ENCODE assay signal across 13 mouse cellular contexts in genomic region chr19:46028747-46029320, GRCm38 (mm10). TPM values are rescaled to one million over a fixed set of nuclear protein-coding genes. Genes with fewer than 3 reads are reported as not detected.
DNase-seq lines count a peak whose midpoint lies in the region; ATAC-seq and TF ChIP-seq lines count a peak whose summit lies in the region.
"Had no signal": no experiment of that assay in that cellular context is flagged by ENCODE, and none has a peak within 500 bp of the region (broad histone marks: within the 10 kb centered on the region; RNA-seq: fewer than 3 reads in every experiment).

No protein-coding gene starts in this region.

- peak; percentile 41 for TF ChIP-seq RAD21 in CH12.LX (IDR thresholded peaks at IDR 0.05; ENCODE audit: low read depth, low read length)

- H3K4me1 ChIP-seq in CH12.LX (ENCODE audit: control insufficient read depth in 1 of 2, insufficient read depth in 2 of 2): no peaks in the 10 kb centered on the region
- no peaks in the 10 kb centered on the region for H3K4me1 ChIP-seq in cortical plate, adult 2 months (ENCODE audit: control insufficient read depth, insufficient read depth, low read length)
- H3K4me1 ChIP-seq: embryonic facial prominence, embryonic 12.5 days; hindbrain, embryonic 15.5 days had no signal

- H3K9ac ChIP-seq in CH12.LX (ENCODE audit: insufficient read depth, low read depth): no peak overlapping the region
- H3K9ac ChIP-seq: embryonic facial prominence, embryonic 12.5 days; hindbrain, embryonic 15.5 days; limb, embryonic 13.5 days had no signal

- TF ChIP-seq POLR2A in CH12.LX (IDR thresholded peaks at IDR 0.05; ENCODE audit: low read depth, low read length): no peak
- TF ChIP-seq POLR2A in cortical plate, adult 2 months (IDR thresholded peaks at IDR 0.05; ENCODE audit: extremely low read depth, insufficient read depth, low read length): no peak

- H3K36me3 ChIP-seq in CH12.LX (replicated peaks in 1 of 2; ENCODE audit: control insufficient read depth in 1 of 2, insufficient read depth in 1 of 2, low read length in 1 of 2): peaks cover 23 to 39% of the 10 kb centered on the region in 2 experiments

- no peak overlapping the region for H3K27ac ChIP-seq in left cerebral cortex, adult 2 months
- no peak overlapping the region for H3K27ac ChIP-seq in CH12.LX (ENCODE audit: insufficient read depth, low read depth)
- H3K27ac ChIP-seq in cortical plate, adult 2 months (ENCODE audit: insufficient read depth, low read length): no peak overlapping the region
- H3K27ac ChIP-seq: embryonic facial prominence, embryonic 12.5 days; hindbrain, embryonic 15.5 days; limb, embryonic 13.5 days had no signal

- intact Hi-C loops in left cerebral cortex, adult 2 months (cut with DNase I): no loop called here
- intact Hi-C loops in gastrocnemius, postnatal 14 days (cut with DNase I; ENCODE audit: low total_unique reads): no loop called here

- no peak overlapping the region for H3K4me2 ChIP-seq in CH12.LX (ENCODE audit: insufficient read depth, low read depth, poor library complexity, severe bottlenecking)
- H3K4me2 ChIP-seq: embryonic facial prominence, embryonic 12.5 days; heart, embryonic 11.5 days; hindbrain, embryonic 15.5 days; limb, embryonic 13.5 days had no signal

- no peak for ATAC-seq in CD4-positive, CD25-positive, alpha-beta regulatory T cell, adult 4 months

- TF ChIP-seq EP300 in CH12.LX (IDR thresholded peaks at IDR 0.05; ENCODE audit: low read length): no peak

- in situ Hi-C loops in CH12.LX (cut with MboI; ENCODE audit: low pct_ligation_motif_present, low pct_unique_long_range_greater_than_20kb, low sequenced_read_pairs): no loop called here

- peak; percentile 70 for DNase-seq in CD4-positive, CD25-positive, alpha-beta regulatory T cell, adult 2 months (ENCODE audit: low read depth, low spot score)
- DNase-seq in left cerebral cortex, adult 2 months (ENCODE audit: extremely low spot score in 1 of 2, low spot score in 2 of 2): no peak
- no peak for DNase-seq in left cerebral cortex, adult 8-10 months (ENCODE audit: low spot score in 2 of 2)
- DNase-seq in CH12.LX (ENCODE audit: extremely low read depth): no peak
- no peak for DNase-seq in gastrocnemius, postnatal 14 days
- no peak for DNase-seq in cerebellum, postnatal 25 days

- H3K4me3 ChIP-seq in left cerebral cortex, adult 2 months: no peak overlapping the region
- H3K4me3 ChIP-seq in CH12.LX (replicated peaks in 1 of 3; ENCODE audit: low read depth in 2 of 3, low read length in 2 of 3, poor library complexity in 1 of 3): no peak overlapping the region
- H3K4me3 ChIP-seq in cortical plate, adult 2 months (ENCODE audit: insufficient read depth, low read length): no peak overlapping the region
- H3K4me3 ChIP-seq: embryonic facial prominence, embryonic 12.5 days; hindbrain, embryonic 15.5 days; limb, embryonic 13.5 days; megakaryocyte, embryonic 14.5 days had no signal

- no peaks in the 10 kb centered on the region for H3K79me2 ChIP-seq in CH12.LX (replicated peaks; ENCODE audit: control insufficient read depth, extremely low read depth, insufficient read depth, poor library complexity, severe bottlenecking)

- no peaks in the 10 kb centered on the region for H3K27me3 ChIP-seq in CH12.LX (replicated peaks)
- H3K27me3 ChIP-seq: embryonic facial prominence, embryonic 12.5 days; hindbrain, embryonic 15.5 days; limb, embryonic 13.5 days had no signal

- H3K9me3 ChIP-seq in CH12.LX (replicated peaks; ENCODE audit: low read length): peaks cover 9% of the 10 kb centered on the region
- H3K9me3 ChIP-seq: hindbrain, embryonic 15.5 days had no signal

- TF ChIP-seq CTCF in left cerebral cortex, adult 2 months (IDR thresholded peaks at IDR 0.05): peak; percentile 21
- TF ChIP-seq CTCF in CH12.LX (conservative IDR thresholded peaks at IDR 0.05 in 1 of 2, IDR thresholded peaks at IDR 0.05 in 1 of 2; ENCODE audit: low read depth in 2 of 2, low read length in 2 of 2): peak in 1 of 2 experiments; percentile 49; a peak in 3 of 4 replicates
- TF ChIP-seq CTCF in cortical plate, adult 2 months (IDR thresholded peaks at IDR 0.05; ENCODE audit: extremely low read depth, insufficient read depth, low read length): 0 out of 2 replicates have a peak, but pooled peaks have one; percentile 6

- dilution Hi-C loops in CH12.LX (cut with MboI; ENCODE audit: extremely low pct_ligation_motif_present, extremely low pct_unique_long_range_greater_than_20kb, low sequenced_read_pairs): no loop called here

TF ChIP-seq in CH12.LX, 34 proteins besides CTCF, POLR2A, EP300 and RAD21:
- peak; percentile 22 for TF ChIP-seq SMC3 (IDR thresholded peaks at IDR 0.05; ENCODE audit: low read depth, low read length)
- TF ChIP-seq MYC (IDR thresholded peaks at IDR 0.05; ENCODE audit: low read depth, low read length): no peak

RNA-seq across cellular contexts. Expression of gene Pprc1, which starts 15.9 kb away (rescaled TPM):
- polyA plus RNA-seq in CD4-positive, CD25-positive, alpha-beta regulatory T cell, adult 4 months (2017; shearing (Covaris generic)): 10 to 100 TPM; 20.3 to 20.4 TPM
- 10 to 100 TPM; 29.0 to 31.8 TPM for total RNA-seq in left cerebral cortex, adult 2 months (2021)
- 10 to 100 TPM; 25.7 to 29.7 (median 26.8) TPM for total RNA-seq in left cerebral cortex, adult 8-10 months (2022)
- total RNA-seq in CH12.LX (2012; rRNA removed) (21.2 and 26.1 TPM in 2 replicates), CH12.LX (2014; rRNA removed) (9.2 and 13.0 TPM in 2 replicates)
- polyA plus RNA-seq in CH12.LX (2012; ENCODE audit: insufficient read length, low read depth): 65.0 and 68.7 TPM in 2 replicates
- 13.4 and 16.1 TPM in 2 replicates for polyA plus RNA-seq in cortical plate, adult 2 months (2012; rRNA removed)
- 10 to 100 TPM; 11.2 to 11.5 TPM for total RNA-seq in gastrocnemius, postnatal 14 days (2021)

RNA-seq across cellular contexts. Expression of gene Ldb1, which starts 16.2 kb away (rescaled TPM):
- polyA plus RNA-seq in CD4-positive, CD25-positive, alpha-beta regulatory T cell, adult 4 months (2017; shearing (Covaris generic)): 10 to 100 TPM; 43.6 to 47.2 TPM
- 100 to 1,000 TPM; 111 to 117 TPM for total RNA-seq in left cerebral cortex, adult 2 months (2021)
- total RNA-seq in left cerebral cortex, adult 8-10 months (2022): 100 to 1,000 TPM; 110 to 132 (median 120) TPM
- total RNA-seq in CH12.LX (2012; rRNA removed) (56.9 and 63.1 TPM in 2 replicates), CH12.LX (2014; rRNA removed) (59.2 and 67.6 TPM in 2 replicates)
- polyA plus RNA-seq in CH12.LX (2012; ENCODE audit: insufficient read length, low read depth): 114 and 120 TPM in 2 replicates
- 159 and 161 TPM in 2 replicates for polyA plus RNA-seq in cortical plate, adult 2 months (2012; rRNA removed)
- 10 to 100 TPM; 26.2 to 28.5 TPM for total RNA-seq in gastrocnemius, postnatal 14 days (2021)

RNA-seq across cellular contexts. Expression of gene Hps6, which starts 25.5 kb away (rescaled TPM):
- 1 to 10 TPM; 2.6 to 4.7 TPM for polyA plus RNA-seq in CD4-positive, CD25-positive, alpha-beta regulatory T cell, adult 4 months (2017; shearing (Covaris generic))
- 1 to 10 TPM; 6.0 to 7.4 TPM for total RNA-seq in left cerebral cortex, adult 2 months (2021)
- 1 to 10 TPM; 7.8 to 9.0 (median 8.5) TPM for total RNA-seq in left cerebral cortex, adult 8-10 months (2022)
- total RNA-seq in CH12.LX (2012; rRNA removed) (10.5 and 10.6 TPM in 2 replicates), CH12.LX (2014; rRNA removed) (6.0 and 6.7 TPM in 2 replicates)
- polyA plus RNA-seq in CH12.LX (2012; ENCODE audit: insufficient read length, low read depth): 5.1 and 5.8 TPM in 2 replicates
- polyA plus RNA-seq in cortical plate, adult 2 months (2012; rRNA removed): 4.9 TPM in 2 replicates
- total RNA-seq in gastrocnemius, postnatal 14 days (2021): 1 to 10 TPM; 3.1 to 3.8 TPM

RNA-seq across cellular contexts. Expression of gene Armh3, which starts 30.5 kb away (rescaled TPM):
- 10 to 100 TPM in 1 of 2 experiments, 1 to 10 TPM in 1; 9.1 to 12.8 TPM for polyA plus RNA-seq in CD4-positive, CD25-positive, alpha-beta regulatory T cell, adult 4 months (2017; shearing (Covaris generic))
- 10 to 100 TPM; 19.4 to 20.9 TPM for total RNA-seq in left cerebral cortex, adult 2 months (2021)
- total RNA-seq in left cerebral cortex, adult 8-10 months (2022): 10 to 100 TPM; 20.7 to 22.8 (median 21.7) TPM
- total RNA-seq in CH12.LX (2012; rRNA removed) (1.9 and 2.2 TPM in 2 replicates), CH12.LX (2014; rRNA removed) (1.1 and 1.3 TPM in 2 replicates)
- polyA plus RNA-seq in CH12.LX (2012; ENCODE audit: insufficient read length, low read depth): 4.3 and 4.9 TPM in 2 replicates
- polyA plus RNA-seq in cortical plate, adult 2 months (2012; rRNA removed): 16.0 and 16.2 TPM in 2 replicates
- total RNA-seq in gastrocnemius, postnatal 14 days (2021): 10 to 100 TPM; 10.8 to 10.9 TPM

RNA-seq across cellular contexts. Expression of gene Nolc1, which starts 46.8 kb away (rescaled TPM):
- 10 to 100 TPM; 67.5 to 86.6 TPM for polyA plus RNA-seq in CD4-positive, CD25-positive, alpha-beta regulatory T cell, adult 4 months (2017; shearing (Covaris generic))
- 10 to 100 TPM; 45.0 to 51.0 TPM for total RNA-seq in left cerebral cortex, adult 2 months (2021)
- total RNA-seq in left cerebral cortex, adult 8-10 months (2022): 10 to 100 TPM; 41.8 to 48.2 (median 46.0) TPM
- total RNA-seq in CH12.LX (2012; rRNA removed): 88.0 and 137 TPM in 2 replicates
- 96.0 and 99.2 TPM in 2 replicates for total RNA-seq in CH12.LX (2014; rRNA removed)
- polyA plus RNA-seq in CH12.LX (2012; ENCODE audit: insufficient read length, low read depth): 333 and 358 TPM in 2 replicates
- 37.5 and 38.3 TPM in 2 replicates for polyA plus RNA-seq in cortical plate, adult 2 months (2012; rRNA removed)
- 10 to 100 TPM; 17.5 to 25.5 TPM for total RNA-seq in gastrocnemius, postnatal 14 days (2021)
